Comparison of ENCODE assay signal across 8 mouse cellular contexts in genomic region chr7:110768451-110769064, GRCm38 (mm10). TPM values are rescaled to one million over a fixed set of nuclear protein-coding genes. Genes with fewer than 3 reads are reported as not detected.
DNase-seq lines count a peak whose midpoint lies in the region; ATAC-seq and TF ChIP-seq lines count a peak whose summit lies in the region.

No protein-coding gene starts in this region.

- peak overlapping the region; percentile 91 for H3K4me2 ChIP-seq in hindbrain, embryonic 13.5 days

- under 1% methylated on average over 50 of the region's 61 CpGs for WGBS in hindbrain, embryonic 13.5 days

- no peak for TF ChIP-seq RAD21 in MEL (IDR thresholded peaks at IDR 0.05; ENCODE audit: low read depth, low read length)

- no peak for TF ChIP-seq EP300 in MEL (IDR thresholded peaks at IDR 0.05; ENCODE audit: low read depth in 1 of 2, low read length in 2 of 2)

- peaks cover 8 to 32% of the 10 kb centered on the region in 2 experiments; a peak in 3 of 4 replicates for H3K4me1 ChIP-seq in MEL (ENCODE audit: control insufficient read depth in 1 of 2, insufficient read depth in 2 of 2, low read length in 2 of 2)
- H3K4me1 ChIP-seq in hindbrain, embryonic 13.5 days (replicated peaks): peaks cover 19% of the 10 kb centered on the region

- H3K27ac ChIP-seq in MEL (ENCODE audit: control insufficient read depth, low read depth, low read length): 0 out of 2 replicates have a peak overlapping the region, but pooled peaks have one; percentile 1
- no peak overlapping the region for H3K27ac ChIP-seq in hindbrain, embryonic 13.5 days

- H3K4me3 ChIP-seq in MEL (ENCODE audit: control insufficient read depth in 1 of 2, insufficient read depth in 1 of 2, low read depth in 2 of 2, low read length in 2 of 2): peak overlapping the region; percentile 64 to 70
- peak overlapping the region; percentile 61 for H3K4me3 ChIP-seq in hindbrain, embryonic 13.5 days

- DNase-seq in MEL (ENCODE audit: low read depth, low spot score): peak; percentile 47
- DNase-seq in cerebellum, adult 8-10 months: peak; percentile 70
- peak; percentile 42 to 47 for DNase-seq in layer of hippocampus, postnatal 36 days
- DNase-seq in right cerebral cortex, postnatal 4 days: peak; percentile 65

- peaks cover 0 to 31% of the 10 kb centered on the region in 2 experiments; a peak in 2 of 4 replicates for H3K36me3 ChIP-seq in MEL (ENCODE audit: control insufficient read depth in 1 of 2, insufficient read depth in 2 of 2, low read length in 2 of 2)
- H3K36me3 ChIP-seq in hindbrain, embryonic 13.5 days: no peaks in the 10 kb centered on the region

- peak in 1 of 2 experiments; percentile 54; a peak in 2 of 4 replicates for TF ChIP-seq POLR2A in MEL (IDR thresholded peaks at IDR 0.05; ENCODE audit: control insufficient read depth in 1 of 2, insufficient read depth in 1 of 2, low read depth in 1 of 2, low read length in 2 of 2, poor library complexity in 1 of 2)

- H3K79me2 ChIP-seq in MEL (ENCODE audit: control insufficient read depth, insufficient read depth, low read length, poor library complexity): no peaks in the 10 kb centered on the region; the same call in 1 of the 2 replicates

- TF ChIP-seq CTCF in MEL (IDR thresholded peaks at IDR 0.05 in 2 of 3, conservative IDR thresholded peaks at IDR 0.05 in 1 of 3; ENCODE audit: control insufficient read depth in 1 of 3, insufficient read depth in 1 of 3, low read depth in 2 of 3, low read length in 3 of 3, poor library complexity in 1 of 3, severe bottlenecking in 1 of 3): no peak

- H3K27me3 ChIP-seq in MEL (ENCODE audit: control insufficient read depth in 1 of 2, insufficient read depth in 2 of 2, low read length in 2 of 2): no peaks in the 10 kb centered on the region
- H3K27me3 ChIP-seq in hindbrain, embryonic 13.5 days: peaks cover 26% of the 10 kb centered on the region

- no peaks in the 10 kb centered on the region for H3K9me3 ChIP-seq in MEL (replicated peaks; ENCODE audit: insufficient read depth, low read length)
- H3K9me3 ChIP-seq in hindbrain, embryonic 13.5 days: no peaks in the 10 kb centered on the region

- H3K9ac ChIP-seq in MEL (ENCODE audit: control insufficient read depth, low read depth, low read length, poor library complexity, severe bottlenecking): peak overlapping the region; percentile 78
- H3K9ac ChIP-seq in hindbrain, embryonic 13.5 days: peak overlapping the region; percentile 90

- ATAC-seq in frontal cortex, adult (ENCODE audit: low TSS enrichment): peak; percentile 77
- peak; percentile 84 for ATAC-seq in hindbrain, embryonic 13.5 days (ENCODE audit: low FRiP score)
- peak; percentile 49 for ATAC-seq in megakaryocyte, adult 5-6 weeks (ENCODE audit: poor library complexity, severe bottlenecking)
- no peak for ATAC-seq in monocyte, adult 5-6 weeks (replicated peaks; ENCODE audit: insufficient number of reproducible peaks, low FRiP score, low TSS enrichment, poor library complexity, severe bottlenecking)

TF ChIP-seq in MEL, 35 proteins besides CTCF, POLR2A, EP300 and RAD21:
- TF ChIP-seq UBTF (IDR thresholded peaks at IDR 0.05; ENCODE audit: borderline replicate concordance, insufficient read depth, low read depth, low read length) (peak; percentile 93; the same call in 1 of the 2 replicates), SIN3A (IDR thresholded peaks at IDR 0.05; ENCODE audit: low read length) (0 out of 2 replicates have a peak, but pooled peaks have one; percentile 3), NRF1 (IDR thresholded peaks at IDR 0.05; ENCODE audit: insufficient read depth, low read depth, low read length, poor library complexity, severe bottlenecking) (no peak; the same call in 1 of the 2 replicates)
TF ChIP-seq in MEL: peak in this region for 2.

RNA-seq across cellular contexts. Expression of gene Ampd3, which starts 0.6 kb away (rescaled TPM):
- 11.7 and 14.8 TPM in 2 replicates for total RNA-seq in MEL (2012; rRNA removed)
- 10 to 100 TPM in 1 of 2 experiments, not detected in 1; 22.3 TPM for polyA plus RNA-seq in MEL (2012; ENCODE audit: insufficient read depth in 1 of 2, insufficient read length in 2 of 2, low read depth in 1 of 2, low replicate concordance in 2 of 2, missing spikeins in 1 of 2)
- polyA plus RNA-seq in hindbrain, embryonic 13.5 days (2015; fragmentation: Nextera tagmentation; extraction: Ambion mirVana): 4.3 and 4.9 TPM in 2 replicates
- 10 to 100 TPM; 20.1 to 23.1 TPM for total RNA-seq in layer of hippocampus, postnatal 36 days (2021)
- total RNA-seq in megakaryocyte, adult 5-6 weeks (2015): 68.0 and 76.8 TPM in 2 replicates
- total RNA-seq in megakaryocyte, adult 5-6 weeks (2017): 32.6 and 46.5 TPM in 2 replicates
- 13.4 to 25.6 TPM (median 13.7 TPM) in 3 replicates for total RNA-seq in monocyte, adult 5-6 weeks (2017)
